In the genomic region with DNA sequence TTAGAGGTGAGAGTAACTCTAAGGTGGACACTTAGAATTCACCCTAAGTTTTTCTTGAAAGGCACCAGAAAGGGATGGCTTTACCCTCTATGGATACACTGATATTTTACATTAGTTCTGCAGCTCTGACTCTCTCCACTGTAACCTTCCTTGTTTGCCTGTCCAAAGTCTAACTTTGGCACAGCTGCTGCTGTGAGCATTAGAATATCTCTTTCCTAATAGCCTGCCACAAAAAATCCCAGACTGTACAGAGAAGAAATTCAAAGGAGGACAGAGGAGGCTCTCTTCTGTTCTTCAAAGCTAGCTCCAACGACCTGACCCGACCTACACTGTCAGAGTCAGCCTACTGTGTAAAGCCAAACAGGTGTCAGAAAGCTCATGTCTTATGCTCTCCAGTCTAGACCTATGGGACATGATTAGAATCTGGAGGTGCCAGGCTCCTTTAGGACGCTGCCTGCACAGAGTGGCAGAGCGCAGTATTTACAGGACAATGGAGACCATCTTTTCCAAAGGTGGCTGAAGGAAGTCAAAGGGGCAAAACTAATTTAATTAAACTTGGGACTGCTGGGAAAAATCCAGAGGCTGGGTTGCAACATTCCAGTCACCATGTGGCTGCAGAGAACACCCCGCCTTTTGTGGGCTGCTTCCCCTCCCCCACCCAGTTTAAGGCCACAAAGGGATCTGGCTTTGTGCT, we compare ENCODE assay signal across 8 mouse cellular contexts. TPM values are rescaled to one million over a fixed set of nuclear protein-coding genes. Genes with fewer than 3 reads are reported as not detected.
DNase-seq lines count a peak whose midpoint lies in the region; ATAC-seq and TF ChIP-seq lines count a peak whose summit lies in the region.

No protein-coding gene starts in this region.

- no peak overlapping the region for H3K4me2 ChIP-seq in lung, postnatal 0 days (replicated peaks; ENCODE audit: low read depth, low read length)
- peak overlapping the region; percentile 35; the same call in 1 of the 2 replicates for H3K4me2 ChIP-seq in stomach, postnatal 0 days (replicated peaks; ENCODE audit: low read depth)

- WGBS in lung, postnatal 0 days: 51% methylated on average over 5 of the region's 5 CpGs
- WGBS in stomach, postnatal 0 days: 20% methylated on average over 5 of the region's 5 CpGs

- peak; percentile 49; the same call in 1 of the 2 replicates for ATAC-seq in lung, postnatal 0 days
- peak; percentile 73 for ATAC-seq in stomach, postnatal 0 days (ENCODE audit: low FRiP score, low TSS enrichment)

- no peak overlapping the region for H3K9ac ChIP-seq in lung, postnatal 0 days (replicated peaks; ENCODE audit: low read depth)
- no peak overlapping the region for H3K9ac ChIP-seq in stomach, postnatal 0 days (ENCODE audit: low read length)

- no peaks in the 10 kb centered on the region for H3K9me3 ChIP-seq in lung, postnatal 0 days (ENCODE audit: low read length)
- H3K9me3 ChIP-seq in stomach, postnatal 0 days (ENCODE audit: control insufficient read depth, low read length): no peaks in the 10 kb centered on the region

- no peak overlapping the region for H3K27ac ChIP-seq in lung, postnatal 0 days (ENCODE audit: low read length)
- H3K27ac ChIP-seq in stomach, postnatal 0 days (replicated peaks): peak overlapping the region; percentile 76

- TF ChIP-seq EP300 in lung, postnatal 0 days (IDR thresholded peaks at IDR 0.05): 0 out of 2 replicates have a peak, but pooled peaks have one; percentile 8
- TF ChIP-seq EP300 in stomach, postnatal 0 days (optimal IDR thresholded peaks at IDR 0.05): no peak

- no peak for TF ChIP-seq CTCF in lung, postnatal 0 days (IDR thresholded peaks at IDR 0.05)
- no peak for TF ChIP-seq CTCF in stomach, postnatal 0 days (IDR thresholded peaks at IDR 0.05; ENCODE audit: low read depth)

- DNase-seq in 3134 (ENCODE audit: extremely low read depth, insufficient read length, low spot score): peak; percentile 27
- peak; percentile 89 for DNase-seq in embryo, embryonic 10.5 days (ENCODE audit: low spot score)
- DNase-seq in heart, adult 9 months (ENCODE audit: low spot score in 2 of 2): peak; percentile 32 to 60
- DNase-seq in kidney, adult 8-10 months: peak; percentile 32 to 39
- peak; percentile 47 for DNase-seq in lung, postnatal 0 days (ENCODE audit: low spot score)
- peak; percentile 66 for DNase-seq in stomach, postnatal 0 days (ENCODE audit: low spot score)
- no peak for DNase-seq in layer of hippocampus, adult 9-11 months
- no peak for DNase-seq in cerebellum, adult 8-10 months

- peaks cover 4% of the 10 kb centered on the region; the same call in 1 of the 2 replicates for H3K36me3 ChIP-seq in lung, postnatal 0 days (ENCODE audit: insufficient read depth, low read length)
- peaks cover 10% of the 10 kb centered on the region; the same call in 1 of the 2 replicates for H3K36me3 ChIP-seq in stomach, postnatal 0 days (ENCODE audit: control insufficient read depth, insufficient read depth, low read length)

- no peaks in the 10 kb centered on the region for H3K27me3 ChIP-seq in lung, postnatal 0 days (replicated peaks; ENCODE audit: insufficient read depth, low read length)
- no peaks in the 10 kb centered on the region for H3K27me3 ChIP-seq in stomach, postnatal 0 days (ENCODE audit: control insufficient read depth, insufficient read depth, low read length)

- peaks cover 23% of the 10 kb centered on the region; the same call in 1 of the 2 replicates for H3K4me1 ChIP-seq in lung, postnatal 0 days (ENCODE audit: insufficient read depth, low read depth, low read length)
- peaks cover 19% of the 10 kb centered on the region for H3K4me1 ChIP-seq in stomach, postnatal 0 days (replicated peaks; ENCODE audit: control insufficient read depth, insufficient read depth)

- H3K4me3 ChIP-seq in lung, postnatal 0 days (ENCODE audit: low read depth, low read length): no peak overlapping the region
- no peak overlapping the region for H3K4me3 ChIP-seq in stomach, postnatal 0 days (ENCODE audit: low read depth, low read length)

RNA-seq across cellular contexts. Expression of a gene that starts 9.5 kb away (rescaled TPM):
- 22.5 and 31.3 TPM in 2 replicates for polyA plus RNA-seq in lung, postnatal 0 days (2015; fragmentation: Nextera tagmentation; extraction: Ambion mirVana)
- polyA plus RNA-seq in stomach, postnatal 0 days (2015; fragmentation: Nextera tagmentation; extraction: Ambion mirVana): 34.5 and 37.0 TPM in 2 replicates

Comparison
In these comparisons a context has a peak if more than half of its experiments do, and no peak if none do; other contexts are left out.
1. DNase-seq: peak in 3134 (single experiment), embryo, embryonic 10.5 days (single experiment), heart, adult 9 months (2 of 2), kidney, adult 8-10 months (2 of 2), lung, postnatal 0 days (single experiment) and stomach, postnatal 0 days (single experiment); none in layer of hippocampus, adult 9-11 months (single experiment) and cerebellum, adult 8-10 months (single experiment).